Mouse (Mus musculus): ENCODE measurements around the gene Lnpep.
"Not testable (repeated sequence)": the region's sequence is repeated elsewhere in the genome, so short reads cannot be mapped to it uniquely, and the experiment has no call there.

The Lnpep gene

GRCm38 (mm10) chr17:17624957-17625586, at the start of gene Lnpep:
Gene Lnpep, minus strand, starts transcription at chr17:17625050.
- peak; percentile 89 to 92 for DNase-seq (ENCODE audit: low spot score in 2 of 2)

GRCm38 (mm10) chr17:17655829-17656176, 31.0 kb upstream of the Lnpep start:
- DNase-seq (ENCODE audit: low spot score in 2 of 2): no peak

GRCm38 (mm10) chr17:17654997-17655828, 30.4 kb upstream of the Lnpep start:
- no peak for DNase-seq (ENCODE audit: low spot score in 2 of 2)

- no peak for DNase-seq (ENCODE audit: low spot score in 2 of 2)
These were observed 27.7 kb upstream of the Lnpep start for GRCm38 (mm10) chr17:17652570-17652969.

GRCm38 (mm10) chr17:17645738-17646137, 20.9 kb upstream of the Lnpep start:
- DNase-seq (ENCODE audit: low spot score in 2 of 2): no peak

- no peak for DNase-seq (ENCODE audit: low spot score in 2 of 2)
These were observed 12.5 kb upstream of the Lnpep start for GRCm38 (mm10) chr17:17637387-17637786.

GRCm38 (mm10) chr17:17636147-17636546, 11.3 kb upstream of the Lnpep start:
- DNase-seq (ENCODE audit: low spot score in 2 of 2): no peak

GRCm38 (mm10) chr17:17634033-17634432, 9.2 kb upstream of the Lnpep start:
- DNase-seq (ENCODE audit: low spot score in 2 of 2): no peak

GRCm38 (mm10) chr17:17631985-17632384, 7.1 kb upstream of the Lnpep start:
- no peak for DNase-seq (ENCODE audit: low spot score in 2 of 2)

GRCm38 (mm10) chr17:17628237-17628879, 3.5 kb upstream of the Lnpep start:
- not testable (repeated sequence) for DNase-seq (ENCODE audit: low spot score in 2 of 2)

GRCm38 (mm10) chr17:17627558-17627957, 2.7 kb upstream of the Lnpep start:
- DNase-seq (ENCODE audit: low spot score in 2 of 2): no peak

- DNase-seq (ENCODE audit: low spot score in 2 of 2): no peak
These were observed 1.2 kb upstream of the Lnpep start for GRCm38 (mm10) chr17:17625887-17626679.

GRCm38 (mm10) chr17:17624421-17624956, 361 bp downstream of the Lnpep start:
- DNase-seq (ENCODE audit: low spot score in 2 of 2): peak; percentile 93 to 94

- DNase-seq (ENCODE audit: low spot score in 2 of 2): no peak
These were observed 895 bp downstream of the Lnpep start for GRCm38 (mm10) chr17:17623890-17624420.

- no peak for DNase-seq (ENCODE audit: low spot score in 2 of 2)
These were observed 1.5 kb downstream of the Lnpep start for GRCm38 (mm10) chr17:17623221-17623889.

- no peak for DNase-seq (ENCODE audit: low spot score in 2 of 2)
These were observed 2.3 kb downstream of the Lnpep start for GRCm38 (mm10) chr17:17622576-17622975.

- no peak for DNase-seq (ENCODE audit: low spot score in 2 of 2)
These were observed 3.3 kb downstream of the Lnpep start for GRCm38 (mm10) chr17:17621586-17621985.

GRCm38 (mm10) chr17:17618463-17618862, 6.4 kb downstream of the Lnpep start:
- DNase-seq (ENCODE audit: low spot score in 2 of 2): no peak

GRCm38 (mm10) chr17:17617440-17618204, 7.2 kb downstream of the Lnpep start:
- no peak for DNase-seq (ENCODE audit: low spot score in 2 of 2)

- DNase-seq (ENCODE audit: low spot score in 2 of 2): no peak
These were observed 12.5 kb downstream of the Lnpep start for GRCm38 (mm10) chr17:17612336-17612735.

Data from urinary bladder, postnatal 4 days (tissue).